In genomic region chr8:90134626-90135025, GRCm38 (mm10) we compare ENCODE assay signal across 18 mouse cellular contexts.
DNase-seq lines count a peak whose midpoint lies in the region; ATAC-seq and TF ChIP-seq lines count a peak whose summit lies in the region.
"Had no signal": no experiment of that assay in that cellular context is flagged by ENCODE, and none has a peak within 500 bp of the region (broad histone marks: within the 10 kb centered on the region; RNA-seq: fewer than 3 reads in every experiment).

No protein-coding gene starts in this region.

- H3K27ac ChIP-seq in heart, embryonic 10.5 days, result peak overlapping the region; percentile 73; the same call in 1 of the 2 replicates
- 0 out of 2 replicates have a peak overlapping the region, but pooled peaks have one; percentile 41 for H3K27ac ChIP-seq in heart, embryonic 11.5 days (ENCODE audit: low read depth, low read length)
- peak overlapping the region; percentile 57 for H3K27ac ChIP-seq in heart, embryonic 15.5 days
- H3K27ac ChIP-seq in thymus, adult 2 months (ENCODE audit: control insufficient read depth, insufficient read depth, low read length), result no peak overlapping the region
- H3K27ac ChIP-seq: embryonic facial prominence, embryonic 10.5 days; gastrocnemius, adult 2 months; hindbrain, embryonic 10.5 days; hindbrain, embryonic 14.5 days; intestine, embryonic 15.5 days had no signal

- no peak overlapping the region for H3K4me2 ChIP-seq in heart, embryonic 11.5 days
- no peak overlapping the region for H3K4me2 ChIP-seq in heart, embryonic 15.5 days
- H3K4me2 ChIP-seq: hindbrain, embryonic 14.5 days; intestine, embryonic 15.5 days had no signal

- no peak for ATAC-seq in heart, embryonic 11.5 days (replicated peaks; ENCODE audit: insufficient number of reproducible peaks, low FRiP score, low TSS enrichment)
- peak; percentile 79; the same call in 1 of the 2 replicates for ATAC-seq in heart, embryonic 15.5 days (replicated peaks; ENCODE audit: insufficient number of reproducible peaks, insufficient read depth, low FRiP score, low read depth)
- no peak for ATAC-seq in megakaryocyte progenitor cell, adult 5-6 weeks (replicated peaks; ENCODE audit: poor library complexity)
- ATAC-seq: forebrain, embryonic 14.5 days; intestine, embryonic 15.5 days had no signal

- no peak overlapping the region for H3K4me3 ChIP-seq in heart, embryonic 10.5 days
- H3K4me3 ChIP-seq in heart, embryonic 11.5 days (ENCODE audit: low read depth, low read length), result no peak overlapping the region
- no peak overlapping the region for H3K4me3 ChIP-seq in heart, embryonic 15.5 days
- no peak overlapping the region for H3K4me3 ChIP-seq in thymus, adult 2 months (ENCODE audit: control insufficient read depth, insufficient read depth, low read length)
- H3K4me3 ChIP-seq: embryonic facial prominence, embryonic 10.5 days; gastrocnemius, adult 2 months; hindbrain, embryonic 10.5 days; intestine, embryonic 15.5 days had no signal

- no peak overlapping the region for H3K9ac ChIP-seq in heart, embryonic 11.5 days (ENCODE audit: low read depth, low read length)
- H3K9ac ChIP-seq in heart, embryonic 15.5 days, result no peak overlapping the region
- H3K9ac ChIP-seq: hindbrain, embryonic 14.5 days; intestine, embryonic 15.5 days had no signal

- 52% methylated on average over 5 of the region's 5 CpGs for WGBS in heart, embryonic 10.5 days
- 54% methylated on average over 5 of the region's 5 CpGs for WGBS in heart, embryonic 11.5 days (ENCODE audit: insufficient replicate concordance)
- 51% methylated on average over 5 of the region's 5 CpGs for WGBS in heart, embryonic 15.5 days
- 85% methylated on average over 5 of the region's 5 CpGs for WGBS in thymus, adult 2 months

- DNase-seq in heart, embryonic 10.5 days (ENCODE audit: low spot score), result peak; percentile 75
- DNase-seq in heart, postnatal 4 days, result peak; percentile 10
- DNase-seq in thymus, adult 2 months, result no peak
- DNase-seq: adrenal gland, adult 2 months; adrenal gland, postnatal 25 days; cerebellum, adult 18-20 months; cerebellum, postnatal 10 days; gastrocnemius, adult 2 months; gastrocnemius, postnatal 25 days; kidney, adult 2 months had no signal

- peaks cover 10% of the 10 kb centered on the region; the same call in 1 of the 2 replicates for H3K4me1 ChIP-seq in heart, embryonic 10.5 days
- 0 out of 2 replicates have a peak, but pooled peaks cover 2% of the 10 kb centered on the region for H3K4me1 ChIP-seq in heart, embryonic 11.5 days (ENCODE audit: control insufficient read depth, insufficient read depth, low read length)
- peaks cover 17% of the 10 kb centered on the region for H3K4me1 ChIP-seq in heart, embryonic 15.5 days (replicated peaks)
- no peaks in the 10 kb centered on the region for H3K4me1 ChIP-seq in thymus, adult 2 months (replicated peaks; ENCODE audit: control insufficient read depth, insufficient read depth, low read length)
- H3K4me1 ChIP-seq: embryonic facial prominence, embryonic 10.5 days; hindbrain, embryonic 10.5 days; intestine, embryonic 15.5 days had no signal

- no peak for TF ChIP-seq CTCF in thymus, adult 2 months (IDR thresholded peaks at IDR 0.05; ENCODE audit: borderline replicate concordance, control insufficient read depth, extremely low read depth, insufficient read depth, low read length, poor library complexity)

- H3K36me3 ChIP-seq in heart, embryonic 10.5 days, result no peaks in the 10 kb centered on the region
- H3K36me3 ChIP-seq in heart, embryonic 11.5 days (ENCODE audit: control insufficient read depth, insufficient read depth, low read length), result no peaks in the 10 kb centered on the region
- no peaks in the 10 kb centered on the region for H3K36me3 ChIP-seq in heart, embryonic 15.5 days
- H3K36me3 ChIP-seq in thymus, adult 2 months (ENCODE audit: control insufficient read depth, insufficient read depth, low read length), result no peaks in the 10 kb centered on the region
- H3K36me3 ChIP-seq: embryonic facial prominence, embryonic 10.5 days; hindbrain, embryonic 10.5 days; intestine, embryonic 15.5 days had no signal

- H3K9me3 ChIP-seq in heart, embryonic 10.5 days, result no peaks in the 10 kb centered on the region
- no peaks in the 10 kb centered on the region for H3K9me3 ChIP-seq in heart, embryonic 11.5 days (replicated peaks; ENCODE audit: control insufficient read depth, low read length)
- no peaks in the 10 kb centered on the region for H3K9me3 ChIP-seq in heart, embryonic 15.5 days (replicated peaks)
- H3K9me3 ChIP-seq: embryonic facial prominence, embryonic 10.5 days; hindbrain, embryonic 10.5 days; intestine, embryonic 15.5 days had no signal

- H3K27me3 ChIP-seq in heart, embryonic 10.5 days (ENCODE audit: insufficient read depth, poor library complexity, severe bottlenecking), result no peaks in the 10 kb centered on the region
- no peaks in the 10 kb centered on the region for H3K27me3 ChIP-seq in heart, embryonic 11.5 days (ENCODE audit: control insufficient read depth, insufficient read depth, low read length)
- H3K27me3 ChIP-seq in heart, embryonic 15.5 days, result no peaks in the 10 kb centered on the region
- no peaks in the 10 kb centered on the region for H3K27me3 ChIP-seq in thymus, adult 2 months (ENCODE audit: control insufficient read depth, insufficient read depth, low read length)
- H3K27me3 ChIP-seq: intestine, embryonic 15.5 days had no signal

- TF ChIP-seq POLR2A in thymus, adult 2 months (IDR thresholded peaks at IDR 0.05; ENCODE audit: control insufficient read depth, extremely low read depth, insufficient read depth, low read length, poor library complexity), result no peak
